Mouse (Mus musculus) testis, adult 2 months (tissue): ENCODE measurements around the gene Cdc42ep3.

ENCODE experiments used
- CTCF ChIP-seq: fragments of 200-500 bp; IDR thresholded peaks from 2 replicates; pipeline ENCODE4 v1.5.1; 2012; ENCODE audit warnings: low read depth, mild to moderate bottlenecking, inconsistent platforms, low read length, moderate library complexity; ENCODE audit not compliant: control insufficient read depth, insufficient read depth, insufficient replicate concordance
- POLR2A ChIP-seq: fragments of 200-500 bp; IDR thresholded peaks from 2 replicates; pipeline ENCODE4 v1.6.1; 2012; ENCODE audit warnings: low read depth, mild to moderate bottlenecking, inconsistent platforms, low read length, moderate library complexity; ENCODE audit not compliant: control insufficient read depth

- TF ChIP-seq POLR2A (peak; percentile 62), CTCF (no peak)
These were observed at the start of gene Cdc42ep3 for GRCm38 (mm10) chr17:79354444-79355270.
